9 mouse cellular contexts compared by ENCODE assay signal in genomic region chr2:33736722-33737121, GRCm38 (mm10).
A peak's percentile ranks its signal among the peaks of the same experiment; 100 is the strongest.
DNase-seq lines count a peak whose midpoint lies in the region; ATAC-seq and TF ChIP-seq lines count a peak whose summit lies in the region.
"Had no signal": no experiment of that assay in that cellular context is flagged by ENCODE, and none has a peak within 500 bp of the region (broad histone marks: within the 10 kb centered on the region; RNA-seq: fewer than 3 reads in every experiment).

No protein-coding gene starts in this region.

- WGBS in embryonic facial prominence, embryonic 15.5 days, result 2% methylated on average over 2 of the region's 2 CpGs
- WGBS in hindbrain, postnatal 0 days, result 6% methylated on average over 2 of the region's 2 CpGs
- WGBS in limb, embryonic 11.5 days, result 2% methylated on average over 2 of the region's 2 CpGs
- WGBS in stomach, postnatal 0 days, result 5% methylated on average over 2 of the region's 2 CpGs

- no peak for TF ChIP-seq POLR2A in bone marrow macrophage, adult 2 months (IDR thresholded peaks at IDR 0.05; ENCODE audit: borderline replicate concordance, low read depth, low read length)

- H3K4me3 ChIP-seq in bone marrow macrophage, adult 2 months (ENCODE audit: insufficient read depth, low read length), result no peak overlapping the region
- no peak overlapping the region for H3K4me3 ChIP-seq in embryonic facial prominence, embryonic 15.5 days (replicated peaks)
- no peak overlapping the region for H3K4me3 ChIP-seq in hindbrain, postnatal 0 days (ENCODE audit: low read length)
- no peak overlapping the region for H3K4me3 ChIP-seq in limb, embryonic 11.5 days (ENCODE audit: low read depth, low read length)
- no peak overlapping the region for H3K4me3 ChIP-seq in stomach, postnatal 0 days (ENCODE audit: low read depth, low read length)
- H3K4me3 ChIP-seq: erythroblast, embryonic 14.5 days had no signal

- peaks cover 11% of the 10 kb centered on the region; the same call in 1 of the 2 replicates for H3K36me3 ChIP-seq in embryonic facial prominence, embryonic 15.5 days
- H3K36me3 ChIP-seq in hindbrain, postnatal 0 days (ENCODE audit: insufficient read depth, low read length), result peaks cover 13% of the 10 kb centered on the region; the same call in 1 of the 2 replicates
- H3K36me3 ChIP-seq in limb, embryonic 11.5 days (ENCODE audit: control insufficient read depth, insufficient read depth, low read length), result peaks cover 2% of the 10 kb centered on the region; the same call in 1 of the 2 replicates
- H3K36me3 ChIP-seq in stomach, postnatal 0 days (ENCODE audit: control insufficient read depth, insufficient read depth, low read length), result no peaks in the 10 kb centered on the region

- H3K4me1 ChIP-seq in bone marrow macrophage, adult 2 months (ENCODE audit: control insufficient read depth, insufficient read depth, low read length), result no peaks in the 10 kb centered on the region
- H3K4me1 ChIP-seq in embryonic facial prominence, embryonic 15.5 days, result peaks cover 16% of the 10 kb centered on the region
- H3K4me1 ChIP-seq in hindbrain, postnatal 0 days (ENCODE audit: insufficient read depth, low read length), result no peaks in the 10 kb centered on the region
- 0 out of 2 replicates have a peak, but pooled peaks cover 7% of the 10 kb centered on the region for H3K4me1 ChIP-seq in limb, embryonic 11.5 days (ENCODE audit: control insufficient read depth, insufficient read depth, low read length)
- no peaks in the 10 kb centered on the region for H3K4me1 ChIP-seq in stomach, postnatal 0 days (replicated peaks; ENCODE audit: control insufficient read depth, insufficient read depth)

- 0 out of 2 replicates have a peak, but pooled peaks have one; percentile 11 for ATAC-seq in embryonic facial prominence, embryonic 15.5 days (ENCODE audit: insufficient number of reproducible peaks, low FRiP score, low TSS enrichment, low read depth)
- peak; percentile 48; the same call in 1 of the 2 replicates for ATAC-seq in hindbrain, postnatal 0 days
- ATAC-seq in limb, embryonic 11.5 days (ENCODE audit: insufficient number of reproducible peaks, low FRiP score, low TSS enrichment, low read depth), result no peak
- ATAC-seq in stomach, postnatal 0 days (ENCODE audit: low FRiP score, low TSS enrichment), result 0 out of 2 replicates have a peak, but pooled peaks have one; percentile 11

- TF ChIP-seq EP300 in stomach, postnatal 0 days (optimal IDR thresholded peaks at IDR 0.05), result no peak

- peak; percentile 71 to 76 for DNase-seq in left cerebral cortex, adult 18-20 months (ENCODE audit: low spot score in 2 of 2)
- DNase-seq in left cerebral cortex, adult 11 months (ENCODE audit: low spot score), result no peak
- DNase-seq in hindbrain, postnatal 0 days (ENCODE audit: low spot score), result peak; percentile 83
- DNase-seq in limb, embryonic 11.5 days (ENCODE audit: low spot score), result peak; percentile 83
- peak; percentile 72 for DNase-seq in naive thymus-derived CD4-positive, alpha-beta T cell, adult 2 months (ENCODE audit: low read depth)
- DNase-seq in stomach, postnatal 0 days (ENCODE audit: low spot score), result peak; percentile 73

- no peak overlapping the region for H3K27ac ChIP-seq in bone marrow macrophage, adult 2 months (ENCODE audit: insufficient read depth, low read depth, low read length)
- peak overlapping the region; percentile 71 for H3K27ac ChIP-seq in embryonic facial prominence, embryonic 15.5 days (replicated peaks)
- 0 out of 2 replicates have a peak overlapping the region, but pooled peaks have one; percentile 41 for H3K27ac ChIP-seq in hindbrain, postnatal 0 days
- no peak overlapping the region for H3K27ac ChIP-seq in limb, embryonic 11.5 days (replicated peaks; ENCODE audit: low read depth, low read length)
- H3K27ac ChIP-seq in stomach, postnatal 0 days (replicated peaks), result no peak overlapping the region

- H3K9me3 ChIP-seq in embryonic facial prominence, embryonic 15.5 days (replicated peaks), result no peaks in the 10 kb centered on the region
- no peaks in the 10 kb centered on the region for H3K9me3 ChIP-seq in hindbrain, postnatal 0 days (ENCODE audit: low read length)
- no peaks in the 10 kb centered on the region for H3K9me3 ChIP-seq in limb, embryonic 11.5 days (ENCODE audit: control insufficient read depth, low read length)
- no peaks in the 10 kb centered on the region for H3K9me3 ChIP-seq in stomach, postnatal 0 days (ENCODE audit: control insufficient read depth, low read length)

- H3K27me3 ChIP-seq in embryonic facial prominence, embryonic 15.5 days, result no peaks in the 10 kb centered on the region
- no peaks in the 10 kb centered on the region for H3K27me3 ChIP-seq in hindbrain, postnatal 0 days (ENCODE audit: insufficient read depth, low read length)
- no peaks in the 10 kb centered on the region for H3K27me3 ChIP-seq in limb, embryonic 11.5 days (ENCODE audit: control insufficient read depth, insufficient read depth, low read length)
- H3K27me3 ChIP-seq in stomach, postnatal 0 days (ENCODE audit: control insufficient read depth, insufficient read depth, low read length), result no peaks in the 10 kb centered on the region

- H3K4me2 ChIP-seq in embryonic facial prominence, embryonic 15.5 days (replicated peaks), result no peak overlapping the region
- no peak overlapping the region for H3K4me2 ChIP-seq in hindbrain, postnatal 0 days (ENCODE audit: low read depth, low read length)
- H3K4me2 ChIP-seq in limb, embryonic 11.5 days (ENCODE audit: low read depth, severe bottlenecking), result no peak overlapping the region
- H3K4me2 ChIP-seq in stomach, postnatal 0 days (replicated peaks; ENCODE audit: low read depth), result no peak overlapping the region

- H3K9ac ChIP-seq in embryonic facial prominence, embryonic 15.5 days, result no peak overlapping the region
- 0 out of 2 replicates have a peak overlapping the region, but pooled peaks have one; percentile 9 for H3K9ac ChIP-seq in hindbrain, postnatal 0 days (replicated peaks; ENCODE audit: low read length)
- no peak overlapping the region for H3K9ac ChIP-seq in limb, embryonic 11.5 days (ENCODE audit: low read length)
- H3K9ac ChIP-seq in stomach, postnatal 0 days (ENCODE audit: low read length), result no peak overlapping the region

- peak; percentile 91 for TF ChIP-seq CTCF in bone marrow macrophage, adult 2 months (IDR thresholded peaks at IDR 0.05; ENCODE audit: low read depth, low read length)
- peak; percentile 92 for TF ChIP-seq CTCF in hindbrain, postnatal 0 days (IDR thresholded peaks at IDR 0.05; ENCODE audit: low read depth)
- peak; percentile 91 for TF ChIP-seq CTCF in stomach, postnatal 0 days (IDR thresholded peaks at IDR 0.05; ENCODE audit: low read depth)

Comparison
In these comparisons a context has a peak if more than half of its experiments do, and no peak if none do; other contexts are left out.
1. H3K27ac ChIP-seq: peak in embryonic facial prominence, embryonic 15.5 days (single experiment) and hindbrain, postnatal 0 days (single experiment); none in bone marrow macrophage, adult 2 months (single experiment), limb, embryonic 11.5 days (single experiment) and stomach, postnatal 0 days (single experiment).
2. Peak in every context shown above with its lines, with median percentiles within 50 percentile points of each other: CTCF ChIP-seq.